Mouse (Mus musculus): ENCODE data around the gene Iqgap2. TPM values are rescaled to one million over a fixed set of nuclear protein-coding genes. Genes with fewer than 3 reads are reported as not detected.
A peak's percentile ranks its signal among the peaks of the same experiment; 100 is the strongest.

Gene Iqgap2
- total and polyA plus RNA-seq, 3 experiments = 0.27 to 0.32 TPM; not detected in 1

- TF ChIP-seq SMC3 (IDR thresholded peaks at IDR 0.05; ENCODE audit: low read depth, low read length) (peak; percentile 79), ETS1 (IDR thresholded peaks at IDR 0.05; ENCODE audit: low read depth, low read length) (no peak), KAT2A (conservative IDR thresholded peaks at IDR 0.05; ENCODE audit: low read depth, low read length) (no peak), ELF1 (IDR thresholded peaks at IDR 0.05; ENCODE audit: low read depth, low read length) (no peak), NRF1 (IDR thresholded peaks at IDR 0.05; ENCODE audit: insufficient read depth, low read depth, low read length, poor library complexity, severe bottlenecking) (no peak), USF1 (IDR thresholded peaks at IDR 0.05; ENCODE audit: low read depth, low read length) (no peak), ZMIZ1 (IDR thresholded peaks at IDR 0.05; ENCODE audit: low read depth, low read length) (no peak)
Observed at GRCm38 (mm10) chr13:95667260-95667659, 224.5 kb downstream of the Iqgap2 start (continued).

- no peaks in the 10 kb centered on the region for H3K9me3 ChIP-seq (replicated peaks; ENCODE audit: insufficient read depth, low read length)
- H3K27me3 ChIP-seq (ENCODE audit: control insufficient read depth in 1 of 2, insufficient read depth in 2 of 2, low read length in 2 of 2) = no peaks in the 10 kb centered on the region
- H3K4me1 ChIP-seq (ENCODE audit: control insufficient read depth in 1 of 2, insufficient read depth in 2 of 2, low read length in 2 of 2) = peaks cover 2 to 5% of the 10 kb centered on the region in 2 experiments; a peak in 3 of 4 replicates
- no peak overlapping the region for H3K9ac ChIP-seq (ENCODE audit: control insufficient read depth, low read depth, low read length, poor library complexity, severe bottlenecking)
- no peak overlapping the region for H3K4me3 ChIP-seq (ENCODE audit: control insufficient read depth in 1 of 2, insufficient read depth in 1 of 2, low read depth in 2 of 2, low read length in 2 of 2)
- DNase-seq (ENCODE audit: low read depth, low spot score) = no peak
- TF ChIP-seq RAD21 (IDR thresholded peaks at IDR 0.05; ENCODE audit: low read depth, low read length) (no peak), MYC (IDR thresholded peaks at IDR 0.05; ENCODE audit: low read depth, low read length) (no peak), POLR2AphosphoS5 (IDR thresholded peaks at IDR 0.05; ENCODE audit: borderline replicate concordance, low read depth, low read length) (no peak), GABPA (IDR thresholded peaks at IDR 0.05; ENCODE audit: low read depth, low read length) (no peak), POLR2AphosphoS2 (IDR thresholded peaks at IDR 0.05; ENCODE audit: low read length) (no peak), KAT2A (conservative IDR thresholded peaks at IDR 0.05; ENCODE audit: low read depth, low read length) (no peak), MAFK (IDR thresholded peaks at IDR 0.05; ENCODE audit: borderline replicate concordance, low read depth, low read length) (no peak), NRF1 (IDR thresholded peaks at IDR 0.05; ENCODE audit: insufficient read depth, low read depth, low read length, poor library complexity, severe bottlenecking) (no peak), ZC3H11A (IDR thresholded peaks at IDR 0.05; ENCODE audit: low read depth, low read length) (no peak), HCFC1 (IDR thresholded peaks at IDR 0.05; ENCODE audit: low read depth, low read length) (no peak)
- no peak overlapping the region for H3K27ac ChIP-seq (ENCODE audit: control insufficient read depth, low read depth, low read length)
- no peaks in the 10 kb centered on the region for H3K79me2 ChIP-seq (ENCODE audit: control insufficient read depth, insufficient read depth, low read length, poor library complexity)
- peaks cover 0 to 2% of the 10 kb centered on the region in 2 experiments; a peak in 2 of 4 replicates for H3K36me3 ChIP-seq (ENCODE audit: control insufficient read depth in 1 of 2, insufficient read depth in 2 of 2, low read length in 2 of 2)
Observed at GRCm38 (mm10) chr13:95665644-95666356, 225.9 kb downstream of the Iqgap2 start.

- no peaks in the 10 kb centered on the region for H3K79me2 ChIP-seq (ENCODE audit: control insufficient read depth, insufficient read depth, low read length, poor library complexity)
- no peaks in the 10 kb centered on the region for H3K36me3 ChIP-seq (ENCODE audit: control insufficient read depth in 1 of 2, insufficient read depth in 2 of 2, low read length in 2 of 2)
- H3K9me3 ChIP-seq (replicated peaks; ENCODE audit: insufficient read depth, low read length) = no peaks in the 10 kb centered on the region
- H3K4me1 ChIP-seq (ENCODE audit: control insufficient read depth in 1 of 2, insufficient read depth in 2 of 2, low read length in 2 of 2) = no peaks in the 10 kb centered on the region
- no peak for DNase-seq (ENCODE audit: low read depth, low spot score)
- TF ChIP-seq POLR2AphosphoS2 (IDR thresholded peaks at IDR 0.05; ENCODE audit: low read length) (no peak), TAL1 (IDR thresholded peaks at IDR 0.05; ENCODE audit: low read length) (no peak), MXI1 (IDR thresholded peaks at IDR 0.05; ENCODE audit: low read depth, low read length) (no peak), SMC3 (IDR thresholded peaks at IDR 0.05; ENCODE audit: low read depth, low read length) (no peak), MYB (IDR thresholded peaks at IDR 0.05; ENCODE audit: low read depth, low read length) (no peak), KAT2A (conservative IDR thresholded peaks at IDR 0.05; ENCODE audit: low read depth, low read length) (no peak), ZMIZ1 (IDR thresholded peaks at IDR 0.05; ENCODE audit: low read depth, low read length) (no peak), ETS1 (IDR thresholded peaks at IDR 0.05; ENCODE audit: low read depth, low read length) (no peak), RCOR1 (IDR thresholded peaks at IDR 0.05; ENCODE audit: low read depth, low read length) (no peak), MAX (IDR thresholded peaks at IDR 0.05; ENCODE audit: low read length) (no peak), TCF12 (IDR thresholded peaks at IDR 0.05; ENCODE audit: low read depth, low read length) (no peak), USF2 (IDR thresholded peaks at IDR 0.05; ENCODE audit: borderline replicate concordance in 1 of 2, insufficient read depth in 1 of 2, low read depth in 1 of 2, low read length in 2 of 2) (no peak), HCFC1 (IDR thresholded peaks at IDR 0.05; ENCODE audit: low read depth, low read length) (no peak), TBP (IDR thresholded peaks at IDR 0.05; ENCODE audit: low read depth, low read length) (no peak), RAD21 (IDR thresholded peaks at IDR 0.05; ENCODE audit: low read depth, low read length) (no peak), BHLHE40 (IDR thresholded peaks at IDR 0.05; ENCODE audit: borderline replicate concordance, low read depth, low read length) (no peak), POLR2A (IDR thresholded peaks at IDR 0.05; ENCODE audit: control insufficient read depth in 1 of 2, insufficient read depth in 1 of 2, low read depth in 1 of 2, low read length in 2 of 2, poor library complexity in 1 of 2) (no peak), ZC3H11A (IDR thresholded peaks at IDR 0.05; ENCODE audit: low read depth, low read length) (no peak)
- H3K27ac ChIP-seq (ENCODE audit: control insufficient read depth, low read depth, low read length) = no peak overlapping the region
- H3K27me3 ChIP-seq (ENCODE audit: control insufficient read depth in 1 of 2, insufficient read depth in 2 of 2, low read length in 2 of 2) = no peaks in the 10 kb centered on the region
- H3K4me3 ChIP-seq (ENCODE audit: control insufficient read depth in 1 of 2, insufficient read depth in 1 of 2, low read depth in 2 of 2, low read length in 2 of 2) = no peak overlapping the region
- no peak overlapping the region for H3K9ac ChIP-seq (ENCODE audit: control insufficient read depth, low read depth, low read length, poor library complexity, severe bottlenecking)
Observed at GRCm38 (mm10) chr13:95663834-95664233, 227.9 kb downstream of the Iqgap2 start.
